Mouse (Mus musculus) G1E (cell line): ENCODE data around the gene Zcwpw1.
"Not testable (repeated sequence)": the region's sequence is repeated elsewhere in the genome, so short reads cannot be mapped to it uniquely, and the experiment has no call there.

Experiments
- CTCF ChIP-seq: IDR thresholded peaks from 2 replicates; pipeline ENCODE4 v1.5.1; 2012; ENCODE audit warnings: low read depth, low read length, inconsistent platforms, mixed read lengths
- GATA1 ChIP-seq: IDR thresholded peaks from 2 replicates; pipeline ENCODE4 v1.6.1; 2012; ENCODE audit warnings: borderline replicate concordance, low read length, inconsistent platforms, mixed read lengths
- GATA2 ChIP-seq: IDR thresholded peaks from 2 replicates; pipeline ENCODE4 v1.6.1; 2012; ENCODE audit warnings: low read depth, low read length, inconsistent platforms, borderline replicate concordance
- POLR2AphosphoS5 ChIP-seq: IDR thresholded peaks from 2 replicates; pipeline ENCODE4 v1.6.1; 2012; ENCODE audit warnings: low read depth, low read length, inconsistent platforms; ENCODE audit not compliant: insufficient replicate concordance
- TAL1 ChIP-seq: conservative IDR thresholded peaks from 2 replicates; pipeline ENCODE4 v1.6.1; 2012; ENCODE audit warnings: low read depth, low read length, inconsistent platforms, mixed read lengths

DNA sequence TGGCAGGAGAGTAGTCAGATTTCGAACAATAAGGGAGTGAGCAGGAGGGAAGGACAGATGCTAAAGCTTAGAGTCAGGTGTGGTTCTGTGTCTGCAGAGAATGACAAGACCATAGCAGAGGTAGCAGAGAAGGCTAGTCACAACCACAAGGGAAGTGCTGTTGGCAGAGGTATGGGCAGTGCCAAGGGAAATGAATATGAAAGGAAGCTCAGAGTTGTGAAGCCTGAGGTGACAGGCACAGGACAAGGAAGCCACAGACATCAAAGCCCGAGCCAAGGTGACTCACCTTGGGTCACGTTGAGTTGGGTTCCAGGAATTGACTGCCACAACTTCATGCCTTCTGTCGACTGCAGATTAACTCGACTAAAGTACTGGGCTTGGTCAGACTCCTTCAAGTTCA is 69.3 kb downstream of the Zcwpw1 start:
- TF ChIP-seq CTCF, TAL1, POLR2AphosphoS5, GATA1, GATA2: not testable (repeated sequence)
